ENCODE assay signal across 1 mouse cellular context in the genomic region with DNA sequence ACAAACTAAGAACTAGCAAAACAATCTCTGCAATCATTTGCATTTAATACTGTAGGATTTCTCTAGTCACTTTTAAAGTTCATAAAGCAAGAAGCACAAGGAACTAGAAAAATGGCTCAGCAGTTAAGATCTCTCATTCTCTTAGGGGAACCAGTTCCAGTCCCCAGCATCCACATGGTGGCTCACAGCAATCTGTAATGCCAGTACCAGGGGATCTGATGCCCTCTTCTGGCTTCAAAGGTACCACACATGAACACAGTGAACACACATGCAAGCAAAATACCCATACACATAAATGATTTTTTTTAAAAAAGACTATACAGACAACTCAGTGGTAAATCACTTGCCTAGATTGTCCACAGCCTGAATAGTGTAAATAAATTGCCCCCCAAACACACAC.
TF ChIP-seq lines count a peak whose summit lies in the region.

No protein-coding gene starts in this region.

TF ChIP-seq in CH12.LX, 34 proteins besides CTCF, POLR2A, EP300 and RAD21:
- TF ChIP-seq UBTF (IDR thresholded peaks at IDR 0.05; ENCODE audit: low read depth, low read length): no peak
- TF ChIP-seq HCFC1 (IDR thresholded peaks at IDR 0.05; ENCODE audit: low read depth, low read length): no peak
- no peak for TF ChIP-seq KAT2A (IDR thresholded peaks at IDR 0.05; ENCODE audit: insufficient replicate concordance, low read length)
- TF ChIP-seq SMC3 (IDR thresholded peaks at IDR 0.05; ENCODE audit: low read depth, low read length): peak; percentile 14; the same call in 1 of the 2 replicates
- TF ChIP-seq GABPA (IDR thresholded peaks at IDR 0.05; ENCODE audit: insufficient replicate concordance, low read depth, low read length): no peak
